Mouse (Mus musculus): ENCODE measurements at regions not wholly inside any gene's neighbourhood (a gene's known extent, or its start where the extent isn't known, plus 50 kb on each side); places are given as distances from the start of the nearest gene placed in this dataset.
A peak's percentile ranks its signal among the peaks of the same experiment; 100 is the strongest.

DNA sequence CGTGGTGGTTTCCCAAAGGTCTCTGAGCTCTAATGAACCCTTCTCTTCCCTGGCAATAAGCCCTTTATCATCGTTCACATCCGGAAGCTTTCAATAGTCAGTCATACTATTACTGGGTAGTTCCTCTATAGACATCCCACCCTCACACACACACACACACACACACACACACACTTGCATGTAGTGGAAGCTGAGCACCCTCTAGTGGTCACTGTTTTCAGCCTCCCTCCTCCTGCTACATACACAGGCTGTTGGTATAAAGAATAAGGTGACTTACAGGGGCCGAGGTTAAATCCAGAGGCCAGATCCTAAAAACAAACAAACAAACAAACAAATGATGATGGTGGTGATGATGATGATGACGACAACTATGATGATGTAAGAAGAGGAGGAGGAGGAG is 163.2 kb downstream of the Kcna5 start:
- Histone ChIP-seq H3K4me2 (ENCODE audit: low read depth, low read length, poor library complexity, severe bottlenecking) (no peak overlapping the region), H3K36me3 (ENCODE audit: insufficient read depth, low read length) (no peaks in the 10 kb centered on the region)
- ATAC-seq (ENCODE audit: low FRiP score): no peak

DNA sequence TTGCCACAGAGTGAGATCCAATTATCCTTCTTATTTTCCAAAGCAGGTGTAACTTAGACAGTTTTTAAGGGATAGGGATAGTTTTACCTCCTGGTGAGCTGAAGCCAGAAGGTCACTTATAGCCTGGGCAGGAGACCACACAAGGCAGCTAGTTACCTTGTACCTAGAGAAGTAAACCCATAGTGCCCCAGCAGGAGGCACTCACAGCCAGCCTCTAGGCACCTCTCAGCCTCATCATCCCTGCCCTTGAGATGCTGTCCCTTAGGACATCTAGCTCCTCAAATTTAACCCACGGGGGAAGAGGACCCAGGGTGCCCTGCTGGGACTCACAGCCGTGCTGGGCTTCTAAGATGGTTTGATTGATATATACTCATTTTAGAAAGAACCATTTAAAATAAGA is 163.7 kb downstream of the Kcna5 start:
- Histone ChIP-seq H3K4me1 (ENCODE audit: insufficient read depth, low read length) (no peaks in the 10 kb centered on the region), H3K9ac (replicated peaks; ENCODE audit: low read length, poor library complexity, severe bottlenecking) (no peak overlapping the region), H3K27me3 (ENCODE audit: insufficient read depth, low read length) (no peaks in the 10 kb centered on the region), H3K4me2 (ENCODE audit: low read depth, low read length, poor library complexity, severe bottlenecking) (no peak overlapping the region), H3K27ac (ENCODE audit: low read depth, low read length) (no peak overlapping the region), H3K4me3 (ENCODE audit: low read depth, low read length) (no peak overlapping the region), H3K9me3 (ENCODE audit: low read length) (no peaks in the 10 kb centered on the region), H3K36me3 (ENCODE audit: insufficient read depth, low read length) (no peaks in the 10 kb centered on the region)
- no peak for DNase-seq (ENCODE audit: low spot score)
- 96% methylated on average over 2 of the region's 2 CpGs for WGBS
- ATAC-seq (ENCODE audit: low FRiP score): no peak
- TF ChIP-seq CTCF (IDR thresholded peaks at IDR 0.05): no peak

More for the DNA sequence above, 163.2 kb downstream of the Kcna5 start:
- H3K9me3 ChIP-seq (ENCODE audit: low read length): no peaks in the 10 kb centered on the region
- no peaks in the 10 kb centered on the region for H3K4me1 ChIP-seq (ENCODE audit: insufficient read depth, low read length)
- peak; percentile 78 for DNase-seq (ENCODE audit: low spot score)
- no peaks in the 10 kb centered on the region for H3K27me3 ChIP-seq (ENCODE audit: insufficient read depth, low read length)
- TF ChIP-seq CTCF (IDR thresholded peaks at IDR 0.05): peak; percentile 85
- no peak overlapping the region for H3K4me3 ChIP-seq (ENCODE audit: low read depth, low read length)
- H3K27ac ChIP-seq (ENCODE audit: low read depth, low read length): no peak overlapping the region
- no peak overlapping the region for H3K9ac ChIP-seq (replicated peaks; ENCODE audit: low read length, poor library complexity, severe bottlenecking)
- 61% methylated on average over 5 of the region's 5 CpGs for WGBS

GRCm38 (mm10) chr6:126365495-126365894 is 169.7 kb downstream of the Kcna5 start:
- 90% methylated on average over 8 of the region's 8 CpGs for WGBS
- Histone ChIP-seq H3K4me1 (ENCODE audit: insufficient read depth, low read length) (no peaks in the 10 kb centered on the region), H3K9ac (replicated peaks; ENCODE audit: low read length, poor library complexity, severe bottlenecking) (no peak overlapping the region), H3K27ac (ENCODE audit: low read depth, low read length) (no peak overlapping the region), H3K27me3 (ENCODE audit: insufficient read depth, low read length) (no peaks in the 10 kb centered on the region), H3K9me3 (ENCODE audit: low read length) (no peaks in the 10 kb centered on the region), H3K4me2 (ENCODE audit: low read depth, low read length, poor library complexity, severe bottlenecking) (no peak overlapping the region), H3K4me3 (ENCODE audit: low read depth, low read length) (no peak overlapping the region), H3K36me3 (ENCODE audit: insufficient read depth, low read length) (no peaks in the 10 kb centered on the region)
- no peak for TF ChIP-seq CTCF (IDR thresholded peaks at IDR 0.05)
- DNase-seq (ENCODE audit: low spot score): no peak
- ATAC-seq (ENCODE audit: low FRiP score): no peak

GRCm38 (mm10) chr6:126362331-126362730 is 172.9 kb downstream of the Kcna5 start:
- H3K9me3 ChIP-seq (ENCODE audit: low read length): no peaks in the 10 kb centered on the region
- H3K4me2 ChIP-seq (ENCODE audit: low read depth, low read length, poor library complexity, severe bottlenecking): no peak overlapping the region
- no peaks in the 10 kb centered on the region for H3K4me1 ChIP-seq (ENCODE audit: insufficient read depth, low read length)
- no peak for TF ChIP-seq CTCF (IDR thresholded peaks at IDR 0.05)
- ATAC-seq (ENCODE audit: low FRiP score) (no peak), DNase-seq (ENCODE audit: low spot score) (peak; percentile 85)
- no peaks in the 10 kb centered on the region for H3K36me3 ChIP-seq (ENCODE audit: insufficient read depth, low read length)
- H3K9ac ChIP-seq (replicated peaks; ENCODE audit: low read length, poor library complexity, severe bottlenecking): no peak overlapping the region
- H3K4me3 ChIP-seq (ENCODE audit: low read depth, low read length): no peak overlapping the region
- H3K27me3 ChIP-seq (ENCODE audit: insufficient read depth, low read length): no peaks in the 10 kb centered on the region
- WGBS: 52% methylated on average over 3 of the region's 3 CpGs
- no peak overlapping the region for H3K27ac ChIP-seq (ENCODE audit: low read depth, low read length)

- DNase-seq (ENCODE audit: low spot score) (peak; percentile 82), ATAC-seq (ENCODE audit: low FRiP score) (no peak)
- Histone ChIP-seq H3K27me3 (ENCODE audit: insufficient read depth, low read length) (no peaks in the 10 kb centered on the region), H3K9me3 (ENCODE audit: low read length) (no peaks in the 10 kb centered on the region), H3K27ac (ENCODE audit: low read depth, low read length) (no peak overlapping the region), H3K4me2 (ENCODE audit: low read depth, low read length, poor library complexity, severe bottlenecking) (no peak overlapping the region), H3K36me3 (ENCODE audit: insufficient read depth, low read length) (no peaks in the 10 kb centered on the region), H3K9ac (replicated peaks; ENCODE audit: low read length, poor library complexity, severe bottlenecking) (no peak overlapping the region), H3K4me3 (ENCODE audit: low read depth, low read length) (no peak overlapping the region), H3K4me1 (ENCODE audit: insufficient read depth, low read length) (no peaks in the 10 kb centered on the region)
- 31% methylated on average over 2 of the region's 2 CpGs for WGBS
- no peak for TF ChIP-seq CTCF (IDR thresholded peaks at IDR 0.05)
Observed at GRCm38 (mm10) chr6:126353346-126353745, 181.9 kb downstream of the Kcna5 start.

GRCm38 (mm10) chr6:126350476-126350875 is 183.8 kb upstream of the Ntf3 start:
- DNase-seq (ENCODE audit: low spot score) (no peak), ATAC-seq (ENCODE audit: low FRiP score) (no peak)
- H3K9ac ChIP-seq (replicated peaks; ENCODE audit: low read length, poor library complexity, severe bottlenecking): no peak overlapping the region
- H3K9me3 ChIP-seq (ENCODE audit: low read length): no peaks in the 10 kb centered on the region
- TF ChIP-seq CTCF (IDR thresholded peaks at IDR 0.05): no peak
- H3K27me3 ChIP-seq (ENCODE audit: insufficient read depth, low read length): no peaks in the 10 kb centered on the region
- 85% methylated on average over 2 of the region's 2 CpGs for WGBS
- H3K4me1 ChIP-seq (ENCODE audit: insufficient read depth, low read length): no peaks in the 10 kb centered on the region
- no peak overlapping the region for H3K4me3 ChIP-seq (ENCODE audit: low read depth, low read length)
- no peaks in the 10 kb centered on the region for H3K36me3 ChIP-seq (ENCODE audit: insufficient read depth, low read length)
- no peak overlapping the region for H3K4me2 ChIP-seq (ENCODE audit: low read depth, low read length, poor library complexity, severe bottlenecking)
- no peak overlapping the region for H3K27ac ChIP-seq (ENCODE audit: low read depth, low read length)

Measured in midbrain, postnatal 0 days (tissue).